Mouse (Mus musculus) MEL (cell line): Measurements from ENCODE around the gene Sh2b1. TPM values are rescaled to one million over a fixed set of nuclear protein-coding genes. Genes with fewer than 3 reads are reported as not detected.

Source experiments
- DNase-seq: peaks from one replicate; pipeline ENCODE4 v3.0.0; 2011; ENCODE audit warnings: low read depth, low spot score
- H3K27ac ChIP-seq: 2 replicates; pipeline ENCODE4 v1.5.1; 2012; ENCODE audit warnings: low read depth, mild to moderate bottlenecking, control low read depth, low read length, moderate library complexity; ENCODE audit not compliant: control insufficient read depth
- H3K27me3 ChIP-seq, 2 experiments: fragments of 150-350 bp in 1 of 2; sonication (generic) in 1 of 2; 2 replicates each; pipeline ENCODE4 v1.6.1; 2012; ENCODE audit warnings: low read length in 2 of 2, mild to moderate bottlenecking in 2 of 2, improper control_type of control experiment in 1 of 2, moderate library complexity in 1 of 2; ENCODE audit not compliant: insufficient read depth in 2 of 2, control insufficient read depth in 1 of 2
- H3K36me3 ChIP-seq, 2 experiments: 2 replicates each; pipeline ENCODE4 v1.6.1; 2012 to 2014; ENCODE audit warnings: low read length in 2 of 2, improper control_type of control experiment in 1 of 2, inconsistent platforms in 1 of 2, mild to moderate bottlenecking in 1 of 2; ENCODE audit not compliant: insufficient read depth in 2 of 2, control insufficient read depth in 1 of 2
- H3K4me1 ChIP-seq, 2 experiments: fragments of 150-350 bp in 1 of 2; sonication (generic) in 1 of 2; 2 replicates each; pipeline ENCODE4 v1.6.1; 2012; ENCODE audit warnings: low read length in 2 of 2, improper control_type of control experiment in 1 of 2, mild to moderate bottlenecking in 1 of 2; ENCODE audit not compliant: insufficient read depth in 2 of 2, control insufficient read depth in 1 of 2
- H3K4me3 ChIP-seq, 2 experiments: fragments of 150-350 bp in 1 of 2; sonication (generic) in 1 of 2; 2 replicates each; pipeline ENCODE4 v1.5.1; 2012; ENCODE audit warnings: low read depth in 2 of 2, low read length in 2 of 2, mild to moderate bottlenecking in 2 of 2, moderate library complexity in 2 of 2, control low read depth in 1 of 2, improper control_type of control experiment in 1 of 2; ENCODE audit not compliant: control insufficient read depth in 1 of 2, insufficient read depth in 1 of 2
- H3K79me2 ChIP-seq: 2 replicates; pipeline ENCODE4 v1.6.1; 2012; ENCODE audit warnings: mild to moderate bottlenecking, low read length, moderate library complexity; ENCODE audit not compliant: control insufficient read depth, poor library complexity, insufficient read depth
- H3K9ac ChIP-seq: 2 replicates; pipeline ENCODE4 v1.6.1; 2012; ENCODE audit warnings: low read depth, mild to moderate bottlenecking, control low read depth, low read length, moderate library complexity; ENCODE audit not compliant: control insufficient read depth, poor library complexity, severe bottlenecking
- H3K9me3 ChIP-seq: fragments of 150-350 bp; sonication (generic); replicated peaks from 2 replicates; pipeline ENCODE4 v1.6.1; 2012; ENCODE audit warnings: mild to moderate bottlenecking, low read length, improper control_type of control experiment, moderate library complexity; ENCODE audit not compliant: insufficient read depth
- BHLHE40 ChIP-seq: IDR thresholded peaks from 2 replicates; pipeline ENCODE4 v1.6.1; 2012; ENCODE audit warnings: low read depth, mild to moderate bottlenecking, inconsistent platforms, low read length, improper control_type of control experiment, borderline replicate concordance
- CHD1 ChIP-seq: IDR thresholded peaks from 2 replicates; pipeline ENCODE4 v1.6.1; 2012; ENCODE audit warnings: low read depth, mild to moderate bottlenecking, inconsistent platforms, low read length, improper control_type of control experiment
- CTCF ChIP-seq, 3 experiments: IDR thresholded peaks in 2 of 3; conservative IDR thresholded peaks in 1 of 3; 2 replicates each; pipeline ENCODE4 v1.5.1; 2011 to 2012; ENCODE audit warnings: low read length in 3 of 3, low read depth in 2 of 3, mild to moderate bottlenecking in 2 of 3, improper control_type of control experiment in 1 of 3, inconsistent platforms in 1 of 3, mixed read lengths in 1 of 3, moderate library complexity in 1 of 3; ENCODE audit not compliant: control insufficient read depth in 1 of 3, insufficient read depth in 1 of 3, poor library complexity in 1 of 3, severe bottlenecking in 1 of 3
- ETS1 ChIP-seq: IDR thresholded peaks from 2 replicates; pipeline ENCODE4 v1.6.1; 2012; ENCODE audit warnings: low read depth, mild to moderate bottlenecking, inconsistent platforms, low read length, improper control_type of control experiment, moderate library complexity
- GABPA ChIP-seq: IDR thresholded peaks from 2 replicates; pipeline ENCODE4 v1.6.1; 2012; ENCODE audit warnings: low read depth, mild to moderate bottlenecking, inconsistent platforms, low read length, improper control_type of control experiment, moderate library complexity
- JUND ChIP-seq: IDR thresholded peaks from 2 replicates; pipeline ENCODE4 v1.6.1; 2011; ENCODE audit warnings: low read depth, mild to moderate bottlenecking, improper control_type of control experiment, low read length
- KAT2A ChIP-seq: conservative IDR thresholded peaks from 2 replicates; pipeline ENCODE4 v1.6.1; 2012; ENCODE audit warnings: low read depth, low read length, improper control_type of control experiment, inconsistent platforms
- MAFK ChIP-seq: IDR thresholded peaks from 2 replicates; pipeline ENCODE4 v1.6.1; 2011; ENCODE audit warnings: low read depth, mild to moderate bottlenecking, low read length, improper control_type of control experiment, borderline replicate concordance
- MAX ChIP-seq: IDR thresholded peaks from 2 replicates; pipeline ENCODE4 v1.6.1; 2011; ENCODE audit warnings: low read length, improper control_type of control experiment
- MXI1 ChIP-seq: IDR thresholded peaks from 2 replicates; pipeline ENCODE4 v1.6.1; 2011; ENCODE audit warnings: mild to moderate bottlenecking, low read depth, low read length, improper control_type of control experiment
- MYC ChIP-seq: IDR thresholded peaks from 2 replicates; pipeline ENCODE4 v1.6.1; 2011; ENCODE audit warnings: low read depth, mild to moderate bottlenecking, low read length, improper control_type of control experiment, moderate library complexity
- NELFE ChIP-seq: IDR thresholded peaks from 2 replicates; pipeline ENCODE4 v1.6.1; 2011; ENCODE audit warnings: low read depth, low read length, improper control_type of control experiment
- NRF1 ChIP-seq: IDR thresholded peaks from 2 replicates; pipeline ENCODE4 v1.6.1; 2014; ENCODE audit warnings: low read depth, mild to moderate bottlenecking, inconsistent platforms, low read length, improper control_type of control experiment, moderate library complexity; ENCODE audit not compliant: poor library complexity, insufficient read depth, severe bottlenecking
- POLR2A ChIP-seq, 2 experiments: IDR thresholded peaks; 2 replicates each; pipeline ENCODE4 v1.6.1; 2011 to 2012; ENCODE audit warnings: low read length in 2 of 2, mild to moderate bottlenecking in 2 of 2, control low read depth in 1 of 2, improper control_type of control experiment in 1 of 2, low read depth in 1 of 2, moderate library complexity in 1 of 2; ENCODE audit not compliant: control insufficient read depth in 1 of 2, insufficient read depth in 1 of 2, poor library complexity in 1 of 2
- RAD21 ChIP-seq: IDR thresholded peaks from 2 replicates; pipeline ENCODE4 v1.6.1; 2011; ENCODE audit warnings: mild to moderate bottlenecking, low read depth, low read length, improper control_type of control experiment
- TCF12 ChIP-seq: IDR thresholded peaks from 2 replicates; pipeline ENCODE4 v1.6.1; 2014; ENCODE audit warnings: low read depth, mild to moderate bottlenecking, inconsistent platforms, low read length, improper control_type of control experiment, moderate library complexity
- UBTF ChIP-seq: IDR thresholded peaks from 2 replicates; pipeline ENCODE4 v1.6.1; 2012; ENCODE audit warnings: low read depth, mild to moderate bottlenecking, inconsistent platforms, low read length, improper control_type of control experiment, moderate library complexity, borderline replicate concordance; ENCODE audit not compliant: insufficient read depth
- USF2 ChIP-seq, 2 experiments: IDR thresholded peaks; 2 replicates each; pipeline ENCODE4 v1.6.1; 2011 to 2012; ENCODE audit warnings: improper control_type of control experiment in 2 of 2, low read length in 2 of 2, borderline replicate concordance in 1 of 2, inconsistent platforms in 1 of 2, low read depth in 1 of 2, mild to moderate bottlenecking in 1 of 2; ENCODE audit not compliant: insufficient read depth in 1 of 2
- ZC3H11A ChIP-seq: IDR thresholded peaks from 2 replicates; pipeline ENCODE4 v1.6.1; 2012; ENCODE audit warnings: low read depth, mild to moderate bottlenecking, inconsistent platforms, low read length, improper control_type of control experiment
- polyA plus RNA-seq, 2 experiments: library from polyadenylated mRNA; stranded (reverse) in 1 of 2; unstranded in 1 of 2; fragments of >175 nt in 1 of 2; fragments of >200 nt in 1 of 2; gene quantifications; 2 replicates each; pipeline versions ENCODE4 v1.2.1 to v1.2.4; 2012; ENCODE audit warnings: low replicate concordance in 2 of 2, low read depth in 1 of 2; ENCODE audit not compliant: insufficient read length in 2 of 2, insufficient read depth in 1 of 2, missing spikeins in 1 of 2
- total RNA-seq: library from RNA; depleted of rRNA; stranded (reverse); fragments of 300-350 nt; gene quantifications from 2 replicates; pipeline ENCODE4 v1.2.3, GENCODE M21; 2012

Gene Sh2b1
- total and polyA plus RNA-seq, 3 experiments, result 13.1 to 48.9 TPM; not detected in 1

GRCm38 (mm10) chr7:126428154-126428553 is 47.1 kb downstream of the Sh2b1 start (continued):
- TF ChIP-seq CHD1, result no peak
- no peak for TF ChIP-seq POLR2A (IDR thresholded peaks at IDR 0.05; ENCODE audit: control insufficient read depth in 1 of 2, insufficient read depth in 1 of 2, low read depth in 1 of 2, low read length in 2 of 2, poor library complexity in 1 of 2)
- TF ChIP-seq RAD21, result no peak
- TF ChIP-seq UBTF, result no peak
- peak; percentile 64 for TF ChIP-seq ETS1
- no peak for TF ChIP-seq BHLHE40
- no peak for TF ChIP-seq CTCF (IDR thresholded peaks at IDR 0.05 in 2 of 3, conservative IDR thresholded peaks at IDR 0.05 in 1 of 3; ENCODE audit: control insufficient read depth in 1 of 3, insufficient read depth in 1 of 3, low read depth in 2 of 3, low read length in 3 of 3, poor library complexity in 1 of 3, severe bottlenecking in 1 of 3)
- TF ChIP-seq NELFE, result no peak

- Histone ChIP-seq H3K79me2 (no peaks in the 10 kb centered on the region), H3K27ac (no peak overlapping the region), H3K36me3 (peaks cover 0 to 4% of the 10 kb centered on the region in 2 experiments; a peak in 2 of 4 replicates), H3K27me3 (no peaks in the 10 kb centered on the region), H3K4me1 (peaks cover 0 to 6% of the 10 kb centered on the region in 2 experiments; a peak in 2 of 4 replicates), H3K4me3 (no peak overlapping the region), H3K9ac (no peak overlapping the region), H3K9me3 (no peaks in the 10 kb centered on the region)
- peak; percentile 18 for DNase-seq
- no peak for TF ChIP-seq KAT2A
- TF ChIP-seq UBTF, result no peak
- no peak for TF ChIP-seq USF2 (IDR thresholded peaks at IDR 0.05; ENCODE audit: borderline replicate concordance in 1 of 2, insufficient read depth in 1 of 2, low read depth in 1 of 2, low read length in 2 of 2)
- no peak for TF ChIP-seq MAX
- no peak for TF ChIP-seq JUND
- TF ChIP-seq BHLHE40, result no peak
- no peak for TF ChIP-seq NRF1
- TF ChIP-seq MAFK, result no peak
- TF ChIP-seq MYC, result no peak
- no peak for TF ChIP-seq TCF12
- no peak for TF ChIP-seq MXI1
- TF ChIP-seq ZC3H11A, result no peak
- no peak for TF ChIP-seq GABPA
Measured at GRCm38 (mm10) chr7:126427323-126427860, 47.8 kb downstream of the Sh2b1 start.
